Mouse (Mus musculus) adipocyte (in vitro differentiated cells): ENCODE measurements at regions not wholly inside any gene's neighbourhood (a gene's known extent, or its start where the extent isn't known, plus 50 kb on each side); places are given as distances from the start of the nearest gene placed in this dataset.

ENCODE experiments used
- DNase-seq: peaks from one replicate; pipeline ENCODE4 v3.0.0-alpha.2; 2016; ENCODE audit warnings: low spot score

DNA sequence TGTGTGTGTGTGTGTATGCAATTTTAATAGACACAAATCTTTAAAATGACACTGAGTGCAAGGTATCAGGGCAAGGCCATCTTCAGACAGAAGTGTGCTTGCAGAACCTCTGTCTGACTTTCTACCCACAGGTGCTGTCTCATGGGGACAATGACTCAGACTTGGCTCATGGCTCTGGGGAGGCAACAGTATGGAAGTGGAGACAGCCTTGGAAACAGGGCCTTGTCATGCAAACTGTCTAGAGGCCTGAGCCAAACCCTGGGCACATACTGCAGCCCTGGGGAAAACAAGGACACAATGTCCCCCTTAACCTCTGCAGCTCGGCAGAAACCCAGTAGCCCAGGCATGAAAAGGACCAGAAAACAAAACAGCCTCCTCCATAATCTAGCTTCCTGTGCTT is 405.6 kb downstream of the Pdcd6ip start:
- no peak for DNase-seq

DNA sequence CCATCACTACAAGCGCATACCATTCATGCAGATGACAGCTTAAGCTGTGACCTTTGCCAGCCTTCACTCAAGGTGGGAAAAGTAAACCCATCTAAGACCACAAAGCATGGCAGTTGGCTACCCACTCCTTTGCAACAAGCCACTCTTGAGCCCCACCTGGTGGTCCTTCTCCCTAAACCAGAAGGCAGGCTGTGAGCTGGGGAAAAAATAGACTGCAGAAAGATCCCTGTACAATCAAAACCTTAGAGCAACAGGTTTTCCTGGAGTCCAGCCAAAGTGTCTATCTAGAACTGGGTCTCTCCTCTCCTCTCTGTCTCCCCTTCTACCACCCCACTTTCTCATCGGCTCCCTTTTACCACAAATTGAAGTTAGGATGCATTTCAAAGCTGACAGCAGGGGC is 407.2 kb downstream of the Pdcd6ip start:
- no peak for DNase-seq

DNA sequence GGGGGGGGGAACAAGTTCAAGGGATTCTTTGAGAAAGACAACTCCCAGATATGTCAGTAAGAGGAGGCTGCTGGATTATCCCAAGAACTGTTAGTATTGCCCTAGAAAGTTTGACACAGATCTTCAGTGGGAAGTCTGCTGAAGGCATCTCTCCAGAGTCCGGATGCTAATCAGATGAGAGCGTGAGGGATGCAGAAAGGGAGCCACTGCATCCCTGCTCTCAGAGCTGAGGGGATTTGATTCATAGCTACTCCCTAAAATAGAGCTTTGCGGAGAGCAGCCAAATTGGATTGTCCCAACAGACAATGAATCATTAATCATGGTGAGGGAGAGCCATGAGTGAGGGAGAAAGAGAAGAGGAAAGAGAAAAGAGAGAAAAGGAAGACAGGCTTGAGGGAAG is 408.2 kb downstream of the Pdcd6ip start:
- no peak for DNase-seq

DNA sequence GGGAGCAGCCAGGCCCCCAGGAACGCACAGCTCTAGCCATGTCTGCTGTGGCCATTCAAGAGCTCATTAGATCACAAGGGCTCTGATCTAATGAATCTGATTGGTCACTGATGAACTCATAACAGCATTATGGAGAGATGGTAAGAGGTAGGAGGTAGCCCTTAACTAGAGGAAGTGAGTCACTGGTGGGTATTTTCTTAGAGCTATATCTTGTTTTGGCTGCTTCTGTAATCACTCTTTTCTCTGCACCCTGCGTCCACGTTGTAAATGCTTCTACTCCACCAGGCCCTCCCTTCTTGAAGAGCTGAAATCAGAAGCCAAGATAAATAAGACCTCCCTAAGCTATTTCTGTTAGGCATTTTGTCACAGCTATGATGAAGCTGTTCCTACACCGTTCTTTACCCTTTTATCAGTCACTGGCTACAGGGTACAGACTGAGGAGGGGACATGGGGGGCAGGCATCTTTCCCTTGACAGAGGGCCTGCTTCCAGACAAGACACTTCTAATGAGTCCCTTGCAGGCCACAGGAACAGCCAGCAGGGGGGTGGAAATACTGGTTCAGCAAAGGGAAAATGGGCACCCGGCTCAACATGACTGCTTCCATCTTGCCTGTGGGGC is 412.1 kb downstream of the Pdcd6ip start:
- no peak for DNase-seq

DNA sequence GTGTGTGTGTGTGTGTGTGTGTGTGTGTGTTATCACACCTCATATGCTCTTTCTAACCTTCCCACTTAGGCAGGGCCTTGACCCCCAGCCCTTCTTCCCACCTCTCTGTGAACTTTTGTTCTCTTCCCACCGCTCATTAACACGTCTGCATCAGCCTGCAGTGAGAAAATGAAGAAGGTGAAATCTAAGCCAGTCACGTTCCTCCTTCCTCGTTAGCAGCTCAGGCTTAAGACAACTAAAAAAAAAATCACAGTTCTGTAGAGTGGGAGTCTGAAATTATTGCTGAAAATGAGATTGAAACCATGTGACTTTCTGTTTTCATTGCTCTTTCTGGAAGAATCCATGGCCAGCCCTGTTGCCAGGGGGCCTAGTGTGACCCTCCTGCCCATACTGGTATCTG is 420.7 kb downstream of the Pdcd6ip start:
- DNase-seq: no peak

DNA sequence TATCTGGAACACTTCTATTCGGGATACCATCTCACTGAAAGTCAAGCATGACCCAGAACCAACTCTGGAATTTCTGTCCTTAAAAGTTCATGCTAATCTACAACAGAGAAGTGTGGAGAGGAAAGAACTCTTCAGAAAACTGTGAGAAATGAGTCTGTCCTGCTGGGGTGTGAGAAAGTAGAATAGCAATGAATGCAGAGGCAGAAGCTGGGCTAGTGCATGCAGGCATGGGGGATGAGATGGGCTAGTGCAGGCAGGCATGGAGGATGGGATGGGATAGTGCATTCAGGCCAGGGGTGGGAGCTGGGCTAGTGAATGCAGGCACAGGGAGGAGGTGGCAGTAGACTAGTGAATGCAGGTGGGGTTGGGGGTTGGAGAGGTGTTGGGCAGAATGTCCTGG is 424.8 kb downstream of the Pdcd6ip start:
- no peak for DNase-seq

DNA sequence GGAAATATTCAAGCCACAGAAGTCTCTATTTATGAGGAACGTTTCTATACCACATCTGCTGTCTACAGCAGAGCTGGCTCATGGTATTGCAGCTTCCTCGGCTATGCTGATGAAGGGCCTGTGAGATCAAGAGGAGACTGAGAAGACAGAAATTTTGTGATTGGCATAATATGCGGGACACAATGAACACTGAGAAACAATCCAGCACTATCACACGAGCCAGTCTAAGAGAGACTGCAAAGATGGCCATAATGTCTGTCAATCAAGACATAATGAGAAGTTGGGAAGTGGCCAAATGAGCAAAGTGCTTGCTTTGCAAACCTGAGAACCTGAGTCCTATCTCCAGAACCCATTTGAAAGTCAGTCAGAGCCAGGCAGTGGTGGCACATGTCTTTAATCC is 437.5 kb downstream of the Pdcd6ip start:
- no peak for DNase-seq

DNA sequence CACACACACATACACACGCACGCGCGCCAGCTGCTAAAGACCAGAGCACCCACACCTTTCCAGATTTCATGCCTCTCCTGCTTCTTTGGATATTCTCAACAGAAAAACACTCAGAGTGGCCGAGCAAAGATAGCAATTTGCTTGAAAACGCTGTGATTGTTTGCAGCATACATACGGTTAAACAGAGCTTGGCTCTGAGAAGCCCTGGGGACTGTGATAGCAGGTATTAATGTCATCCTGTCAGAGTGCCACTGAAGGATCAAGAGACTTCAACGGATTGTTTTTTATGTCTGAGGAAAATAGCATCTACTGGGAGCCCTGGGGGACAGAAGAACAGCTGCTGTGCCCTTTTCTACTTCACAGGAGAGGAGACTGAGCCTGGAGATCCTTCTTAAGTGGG is 440.4 kb downstream of the Pdcd6ip start:
- DNase-seq: no peak

DNA sequence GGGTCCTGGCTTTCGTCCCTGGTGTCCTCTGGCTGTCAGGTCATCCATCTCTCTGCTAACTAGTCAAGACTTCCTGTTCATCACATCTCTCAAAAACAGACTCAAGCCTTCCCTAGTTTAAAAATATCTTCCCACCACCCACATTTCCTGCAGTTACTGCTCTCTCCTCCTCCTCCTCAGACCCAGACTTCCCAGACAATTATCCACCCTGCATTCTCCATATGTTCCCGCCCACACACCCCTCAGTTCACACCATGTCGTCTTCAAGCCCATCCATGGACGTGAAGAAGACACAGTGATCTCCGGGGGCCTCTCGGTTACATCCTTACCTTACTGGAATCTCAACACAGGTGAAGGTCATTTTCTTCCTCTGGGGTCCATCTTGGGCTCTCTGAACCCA is 444.4 kb downstream of the Pdcd6ip start:
- no peak for DNase-seq

DNA sequence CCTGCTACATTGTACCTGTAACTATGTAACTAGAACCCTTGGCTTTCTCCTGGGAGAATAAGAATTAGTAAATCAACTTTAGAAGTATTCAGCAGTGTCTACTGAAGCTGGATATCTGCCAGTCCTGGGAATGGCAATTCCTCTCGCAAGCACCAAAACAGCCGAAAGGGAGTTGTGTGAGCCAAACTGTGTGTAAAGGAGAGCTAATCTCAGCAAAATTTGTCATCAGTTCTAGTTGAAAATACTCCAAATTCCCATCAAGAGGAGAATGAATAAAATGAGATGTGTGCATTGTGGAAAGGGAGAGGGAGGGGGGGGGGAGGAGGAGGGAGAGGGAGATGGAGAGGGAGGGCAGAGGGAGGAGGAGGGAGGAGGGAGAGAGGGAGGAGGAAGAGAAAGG is 447.8 kb downstream of the Pdcd6ip start:
- DNase-seq: no peak

DNA sequence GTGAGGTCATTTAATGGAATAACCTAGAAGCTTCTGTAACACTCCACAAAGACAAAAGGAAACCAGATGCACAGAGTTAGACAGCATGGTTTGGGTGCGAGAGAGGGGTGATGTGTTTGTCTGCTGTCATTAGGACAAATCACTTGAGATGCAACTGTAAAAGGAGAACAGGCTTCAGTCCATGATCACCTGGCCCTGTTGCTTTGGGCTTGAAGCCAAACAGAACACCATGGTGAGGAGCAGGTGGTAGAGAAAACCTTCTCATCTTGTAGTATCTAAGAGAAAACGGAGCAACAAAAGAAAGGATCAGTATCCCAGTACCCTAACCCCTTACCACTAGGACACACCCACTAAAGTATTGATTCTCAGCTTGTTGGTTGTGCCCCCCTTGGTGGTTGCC is 449.5 kb downstream of the Pdcd6ip start:
- no peak for DNase-seq

DNA sequence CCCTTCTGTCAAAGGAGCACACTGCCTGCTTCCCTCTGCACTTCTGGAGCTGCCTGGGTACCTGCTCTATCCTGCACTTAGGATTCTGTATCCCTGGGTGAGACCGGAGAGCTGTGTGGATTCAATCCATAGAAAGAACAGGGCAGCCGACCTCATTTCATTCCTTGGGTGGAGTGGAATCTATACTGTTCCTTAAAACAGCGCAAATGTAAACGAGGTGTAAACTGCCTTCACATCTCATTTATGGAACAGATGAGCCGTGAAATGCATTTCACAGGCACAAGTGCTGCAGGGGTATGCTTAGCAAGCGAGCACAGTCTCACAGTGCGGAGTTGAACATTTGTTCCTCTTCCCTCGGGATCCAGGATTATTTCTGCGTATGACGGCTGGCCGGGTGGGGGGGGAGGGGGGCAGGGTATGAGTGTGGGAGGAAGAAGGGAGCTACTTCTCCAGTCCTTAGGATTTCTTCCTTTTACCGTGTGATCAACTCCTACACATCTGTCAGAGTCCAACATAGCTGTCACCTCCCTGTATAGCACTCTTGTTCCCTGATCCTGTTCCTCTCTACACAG is 459.3 kb downstream of the Pdcd6ip start:
- DNase-seq: no peak

DNA sequence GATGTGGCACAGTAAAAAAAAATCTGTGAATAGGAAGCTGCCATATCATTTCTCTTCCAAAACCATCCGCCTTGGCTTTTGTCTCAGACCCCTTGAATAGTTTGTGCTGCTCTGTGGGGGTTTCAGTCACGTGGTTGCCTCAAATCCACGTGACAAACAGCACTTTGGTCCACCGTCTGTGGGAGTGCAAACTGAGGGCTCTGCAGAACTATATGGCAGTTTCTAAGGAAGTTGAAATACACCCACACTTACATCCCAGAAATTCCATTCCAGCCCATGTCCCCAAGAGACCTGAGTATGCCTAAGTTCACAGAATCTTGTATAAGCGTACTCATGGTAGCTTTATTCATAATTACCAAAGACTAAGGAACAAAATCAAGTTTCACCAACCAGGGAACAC is 460.1 kb downstream of the Pdcd6ip start:
- DNase-seq: no peak

DNA sequence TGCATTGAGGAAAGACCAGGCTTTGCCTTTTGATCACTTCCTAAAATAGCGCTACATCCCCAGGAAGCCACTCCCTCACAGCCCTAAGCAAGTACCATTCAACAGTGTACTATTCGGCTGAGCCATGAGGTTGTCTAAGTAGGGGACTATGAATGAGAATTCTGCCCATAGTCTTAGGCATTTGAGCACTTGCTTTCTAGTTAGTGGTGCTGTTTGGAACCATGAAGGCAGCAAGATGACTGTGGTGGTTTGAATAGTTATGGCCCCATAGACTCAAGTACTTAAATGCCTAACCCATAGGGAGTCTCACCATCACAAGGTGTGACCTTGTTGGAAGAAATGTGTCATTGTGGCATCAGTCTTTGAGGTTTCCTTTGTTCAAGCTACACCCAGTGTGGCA is 464.2 kb downstream of the Pdcd6ip start:
- no peak for DNase-seq

DNA sequence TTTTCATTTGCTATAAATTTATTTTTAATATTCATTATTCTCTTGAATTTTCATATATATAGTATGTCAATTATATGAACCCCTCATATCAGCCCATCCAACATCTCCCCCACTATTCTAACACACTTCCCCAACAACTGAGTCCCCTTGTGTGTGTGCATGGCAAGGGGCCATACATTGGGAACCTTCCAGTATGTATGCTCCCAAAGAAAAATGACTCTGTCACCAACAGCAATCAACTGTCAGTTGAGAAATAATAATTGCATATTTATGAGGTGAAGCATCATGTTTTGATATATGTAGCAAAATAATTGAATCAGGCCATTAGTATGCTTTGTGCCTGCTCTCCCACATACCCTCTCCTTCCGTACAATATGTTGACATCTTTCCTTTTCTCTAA is 474.7 kb downstream of the Pdcd6ip start:
- no peak for DNase-seq

DNA sequence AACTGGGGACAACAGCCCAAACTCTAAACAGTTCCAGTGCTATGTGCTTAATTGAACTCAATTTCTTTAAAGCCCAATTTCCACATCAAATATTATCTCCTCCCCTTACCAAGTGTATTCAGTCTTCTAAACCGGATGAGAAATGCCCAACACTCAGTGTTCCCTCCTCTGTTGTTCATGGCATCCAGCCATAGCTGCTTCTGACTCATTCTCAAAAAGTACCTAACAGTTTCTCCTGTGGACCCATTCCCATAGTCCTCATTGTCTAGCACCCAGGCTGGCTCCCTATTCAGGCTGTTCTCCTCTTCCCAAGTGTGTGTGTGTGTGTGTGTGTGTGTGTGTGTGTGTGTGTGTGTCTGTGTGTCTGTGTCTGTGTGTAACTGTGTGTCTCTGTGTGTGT is 478.7 kb downstream of the Pdcd6ip start:
- DNase-seq: no peak

DNA sequence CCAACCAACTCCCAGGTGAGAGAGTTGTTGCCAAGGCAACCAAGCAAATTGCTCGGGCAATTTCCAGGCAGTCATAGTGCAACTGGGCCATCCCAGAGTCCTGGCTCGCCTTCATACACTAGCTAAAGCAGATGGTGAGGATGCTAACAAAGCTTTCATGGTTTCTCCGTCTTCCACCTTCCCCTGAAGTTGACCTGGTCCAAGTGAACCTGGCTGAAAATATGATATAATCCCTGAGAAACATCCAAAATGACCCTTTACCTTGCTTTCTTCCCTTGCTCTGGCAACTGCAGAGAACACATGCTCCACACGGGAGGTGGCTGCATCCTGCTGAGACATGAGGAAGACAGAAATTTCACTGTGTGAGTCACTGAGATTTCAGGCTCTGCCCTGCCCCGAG is 494.1 kb downstream of the Pdcd6ip start:
- DNase-seq: no peak

DNA sequence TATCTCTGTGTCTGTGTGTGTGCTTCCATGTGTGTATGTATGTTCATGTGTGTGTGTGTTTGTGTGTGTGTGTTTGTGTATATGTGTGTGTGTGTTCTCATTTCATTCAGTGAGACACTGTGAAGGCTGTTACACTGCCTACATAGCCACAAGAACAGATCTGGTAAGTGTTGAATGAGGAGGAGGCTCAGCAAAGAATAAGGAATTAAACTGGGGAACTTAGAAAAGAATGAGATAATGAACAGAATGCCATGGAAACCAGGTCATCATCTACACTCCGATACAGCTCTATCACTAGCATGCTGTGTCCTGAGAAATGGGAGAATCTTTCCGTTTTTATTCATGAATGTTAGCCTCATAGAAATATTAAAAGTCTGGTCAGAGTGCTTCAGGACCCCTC is 495.7 kb downstream of the Pdcd6ip start:
- no peak for DNase-seq

DNA sequence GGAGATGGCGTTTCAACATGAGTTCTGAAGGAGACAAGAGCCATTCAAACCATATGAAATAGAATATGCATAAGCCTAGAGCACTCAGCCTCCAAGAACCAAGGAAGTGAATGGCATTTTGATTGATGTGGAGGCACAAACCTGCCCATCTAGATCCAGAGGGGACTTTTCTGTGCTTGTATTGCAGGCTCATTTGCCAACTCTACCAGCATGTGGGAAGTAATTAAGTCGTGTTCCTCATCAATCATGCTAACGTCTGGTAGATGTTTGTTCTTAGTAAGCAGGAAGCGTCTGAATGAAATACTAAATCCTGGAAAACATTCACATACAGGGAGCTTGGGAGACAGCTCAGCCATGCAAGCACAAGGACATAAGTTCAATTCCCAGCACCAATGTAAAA is 499.9 kb downstream of the Pdcd6ip start:
- DNase-seq: no peak

DNA sequence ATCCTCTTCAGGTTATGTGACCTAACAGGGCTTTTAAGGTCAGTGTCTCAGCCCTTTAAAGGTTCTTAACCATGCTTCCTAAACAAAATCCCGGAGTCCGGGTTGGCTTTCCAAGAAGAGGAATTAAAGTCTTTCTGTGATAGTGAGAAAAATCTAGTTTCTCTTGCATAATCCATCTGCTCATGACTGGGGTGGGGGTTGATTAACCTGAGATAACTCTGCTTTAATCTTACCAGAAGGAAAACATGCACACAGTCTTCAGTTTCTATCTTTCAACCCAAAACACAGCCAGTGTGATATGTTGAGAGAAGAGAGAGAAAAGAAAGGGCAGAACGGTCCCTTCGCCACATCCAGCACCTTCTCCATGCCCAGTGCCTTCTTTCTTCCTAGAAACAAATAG is 508.8 kb downstream of the Pdcd6ip start:
- no peak for DNase-seq

DNA sequence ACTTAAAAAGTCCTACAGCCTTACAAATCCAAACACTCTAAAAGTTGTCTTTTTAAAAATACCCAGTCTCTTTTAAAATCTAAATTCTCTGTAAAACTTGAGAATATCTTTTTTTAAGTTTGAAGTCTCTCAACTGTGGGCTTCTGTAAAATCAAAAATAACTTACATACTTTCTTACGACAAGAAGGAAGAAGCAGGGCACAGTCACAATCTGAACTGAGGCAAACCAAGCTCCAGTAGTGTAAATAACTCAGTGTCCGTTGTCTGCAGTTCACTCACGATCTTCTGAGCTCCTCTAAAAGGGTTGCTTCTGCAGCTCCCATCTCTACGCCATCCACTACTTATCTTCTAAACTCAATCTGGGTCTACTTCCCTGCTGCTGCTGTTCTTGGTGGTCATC is 512.5 kb downstream of the Pdcd6ip start:
- DNase-seq: no peak

DNA sequence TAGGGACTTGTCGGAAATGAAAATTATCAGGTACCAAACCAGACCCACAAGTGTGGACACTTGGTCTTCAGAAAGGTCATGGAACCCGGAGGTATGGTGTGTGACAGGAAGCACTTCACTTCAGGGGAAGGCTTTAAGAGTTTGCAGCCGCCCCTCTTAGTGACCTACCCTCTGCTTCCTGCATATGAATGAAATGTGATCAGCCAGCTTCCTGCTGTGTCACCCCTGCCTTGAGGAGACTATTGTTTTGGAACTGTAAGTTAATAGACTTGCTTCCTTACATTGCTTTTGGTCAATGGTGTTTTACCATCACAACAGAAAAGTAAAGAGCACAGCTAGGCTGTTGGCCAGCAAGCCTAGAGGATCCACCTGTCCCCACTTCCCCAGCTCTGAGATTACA is 515.3 kb downstream of the Pdcd6ip start:
- DNase-seq: no peak

DNA sequence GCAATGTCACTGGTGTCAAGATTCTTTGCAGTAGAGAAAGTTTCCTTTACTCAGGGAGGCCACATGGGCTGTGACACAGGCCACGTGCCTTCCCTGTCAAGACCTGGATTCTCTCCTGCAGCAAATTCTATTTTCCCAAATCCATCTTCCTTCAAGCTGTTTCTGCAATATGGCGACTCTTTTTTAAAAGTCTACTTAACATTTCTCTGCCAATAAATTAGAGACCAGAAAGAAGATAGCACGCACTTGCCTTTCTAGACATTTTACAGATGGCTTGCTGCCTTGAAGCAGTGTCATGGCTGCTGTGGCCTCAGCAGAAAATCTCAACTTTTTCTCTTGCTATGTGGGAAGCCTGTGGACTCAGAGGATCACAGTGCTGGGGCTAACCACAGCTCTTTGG is 516.9 kb downstream of the Pdcd6ip start:
- no peak for DNase-seq

DNA sequence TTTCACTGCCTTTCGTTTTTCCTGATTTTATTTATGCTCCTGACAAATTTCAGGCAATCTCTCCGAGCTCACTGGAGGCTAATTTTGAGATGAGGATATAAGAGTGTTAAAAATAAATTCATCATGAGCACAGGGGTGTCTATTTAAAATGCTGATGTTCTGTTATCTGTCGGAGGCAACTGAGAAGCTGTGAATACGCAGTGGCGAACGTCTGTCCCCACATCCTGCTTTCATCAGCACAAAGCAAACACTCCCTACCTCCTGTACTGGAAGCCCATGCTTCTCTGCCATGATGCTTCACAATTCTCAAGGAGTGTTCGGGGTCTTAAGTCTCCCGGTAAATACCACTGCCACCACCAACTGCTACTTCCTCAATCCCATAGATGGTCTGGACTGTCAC is 526.9 kb downstream of the Pdcd6ip start:
- DNase-seq: no peak

DNA sequence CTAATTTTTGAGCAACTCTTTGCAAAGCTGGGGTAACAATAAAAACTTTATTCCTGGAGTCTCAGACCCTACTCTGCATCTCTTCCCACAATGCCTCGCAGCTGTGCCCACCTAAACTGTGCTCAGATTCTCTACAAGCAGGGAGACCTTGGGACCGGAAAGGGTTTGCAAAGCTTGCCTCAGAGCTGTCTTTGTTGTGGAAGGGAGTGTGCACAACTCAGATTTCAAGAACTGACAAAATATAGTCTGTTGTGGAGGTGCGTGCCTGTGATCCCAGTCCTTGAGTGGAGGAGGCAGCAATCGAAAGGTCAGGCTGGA is 530.2 kb downstream of the Pdcd6ip start:
- DNase-seq: no peak
